Mouse (Mus musculus): Measurements from ENCODE around the gene Fam81a.
A peak's percentile ranks its signal among the peaks of the same experiment; 100 is the strongest.

Fam81a gene

GRCm38 (mm10) chr9:70049416-70049783 lies 93.0 kb downstream of the Fam81a start:
- DNase-seq, result peak; percentile 39

- DNase-seq, result no peak
These were observed 93.5 kb downstream of the Fam81a start for GRCm38 (mm10) chr9:70048751-70049415.

- no peak for DNase-seq
These were observed 94.1 kb downstream of the Fam81a start for GRCm38 (mm10) chr9:70048280-70048679.

DNA sequence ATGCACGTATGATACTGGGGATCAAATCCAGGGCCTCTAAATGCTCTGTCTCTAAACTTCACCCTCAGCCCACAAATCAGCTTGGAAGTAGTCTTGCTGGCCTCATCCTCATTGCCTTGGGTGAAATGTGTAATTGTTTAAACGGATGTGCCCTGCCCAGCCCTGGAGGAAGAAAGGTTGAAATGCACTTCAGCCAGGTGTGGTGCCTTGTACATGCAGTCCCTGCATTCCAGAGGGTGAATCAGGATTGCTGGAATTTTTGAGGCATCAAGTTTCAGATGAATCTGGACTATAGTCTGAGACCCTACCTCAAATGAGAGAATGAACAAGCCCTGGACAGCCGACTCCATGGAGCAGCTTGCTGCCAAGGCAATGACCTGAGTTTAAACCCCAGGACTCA lies 94.5 kb downstream of the Fam81a start:
- DNase-seq, result peak; percentile 20

DNA sequence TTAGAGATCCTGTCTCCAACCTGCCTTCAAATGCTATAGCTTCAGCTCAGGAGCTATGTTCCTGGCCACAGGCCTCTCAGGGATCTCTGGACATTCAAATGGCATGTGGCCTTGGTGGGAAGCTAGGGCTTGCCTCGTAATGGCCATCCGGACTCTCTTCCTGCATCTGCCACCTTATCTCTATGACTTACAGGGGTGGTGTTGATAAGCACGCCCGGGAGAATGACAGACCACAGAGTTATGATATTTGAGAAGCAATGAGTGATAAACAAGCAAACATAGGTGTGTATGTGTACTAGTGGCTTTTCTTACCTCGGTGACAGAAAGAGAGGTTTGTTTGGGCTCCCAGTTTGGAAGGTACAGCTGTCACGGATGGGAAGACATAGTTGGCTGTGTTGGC lies 96.1 kb downstream of the Fam81a start:
- no peak for DNase-seq

- no peak for DNase-seq
These were observed 97.5 kb downstream of the Fam81a start for GRCm38 (mm10) chr9:70044865-70045264.

- DNase-seq, result no peak
These were observed 99.4 kb downstream of the Fam81a start for GRCm38 (mm10) chr9:70042935-70043334.

DNA sequence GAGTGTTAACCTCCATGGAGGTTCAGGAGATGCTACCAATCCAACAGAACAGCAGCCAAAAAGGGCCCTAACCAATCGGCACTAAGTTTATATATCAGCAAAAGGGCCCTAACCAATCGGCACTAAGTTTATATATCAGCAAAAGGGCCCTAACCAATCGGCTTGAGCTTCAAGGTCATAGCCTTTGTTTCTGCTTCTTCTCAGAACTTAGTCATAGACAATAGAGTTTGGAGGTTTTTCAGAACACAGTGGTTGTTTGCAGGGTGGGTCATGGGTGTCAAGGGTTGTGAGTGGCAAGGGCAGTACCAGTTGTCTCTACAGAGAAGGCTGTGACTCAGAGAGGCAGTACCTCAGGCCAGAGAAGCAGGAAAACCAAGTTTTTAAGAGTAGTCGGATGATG lies 100.2 kb downstream of the Fam81a start:
- no peak for DNase-seq

GRCm38 (mm10) chr9:70040570-70040969 lies 101.8 kb downstream of the Fam81a start:
- no peak for DNase-seq

- DNase-seq, result no peak
These were observed 102.6 kb downstream of the Fam81a start for GRCm38 (mm10) chr9:70039597-70040385.
